Mouse (Mus musculus) retina, postnatal 1 day (tissue): ENCODE measurements around the gene Vpreb3.

Source experiments
- DNase-seq: peaks from one replicate; pipeline ENCODE4 v3.0.0-alpha.2; 2012

Gene Vpreb3

DNA sequence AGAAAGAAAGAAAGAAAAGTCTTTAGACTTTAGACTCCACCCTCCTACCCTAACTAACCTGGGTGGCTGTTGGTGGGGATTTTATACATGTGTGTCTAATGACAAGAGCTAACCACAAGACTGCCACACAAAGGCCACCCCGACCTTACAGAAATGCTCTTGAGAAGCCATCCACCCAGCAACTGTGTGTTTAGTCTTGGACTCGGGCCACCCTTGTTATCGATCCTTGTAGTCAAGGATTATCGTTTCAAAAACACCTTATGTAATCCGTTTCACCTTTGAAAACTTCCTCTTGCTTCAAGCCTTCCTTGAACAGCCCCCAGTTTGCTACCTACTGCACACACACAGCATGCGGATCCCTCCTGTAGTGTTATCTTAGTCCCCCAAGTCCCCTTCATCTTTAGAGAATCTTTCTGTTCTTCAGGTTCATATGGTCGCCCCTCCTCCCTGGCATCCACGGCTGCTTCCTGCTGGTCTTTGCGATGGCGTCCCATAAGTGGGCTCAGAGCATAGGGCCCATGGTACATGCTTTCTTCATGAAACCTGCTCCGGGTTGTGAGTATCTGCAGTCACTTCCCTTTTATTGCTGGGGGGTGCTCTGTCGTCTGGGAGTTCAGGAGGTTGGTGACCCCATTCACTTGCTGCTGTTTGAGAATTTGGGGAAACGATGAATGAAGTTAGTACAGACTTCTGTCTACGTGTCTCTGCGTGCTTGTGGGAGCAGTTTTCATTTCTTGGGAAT is at the start of gene Vpreb3:
Vpreb3 (plus strand) TSS at position 322 of the 742 bp plus-strand sequence.
- DNase-seq, result no peak

DNA sequence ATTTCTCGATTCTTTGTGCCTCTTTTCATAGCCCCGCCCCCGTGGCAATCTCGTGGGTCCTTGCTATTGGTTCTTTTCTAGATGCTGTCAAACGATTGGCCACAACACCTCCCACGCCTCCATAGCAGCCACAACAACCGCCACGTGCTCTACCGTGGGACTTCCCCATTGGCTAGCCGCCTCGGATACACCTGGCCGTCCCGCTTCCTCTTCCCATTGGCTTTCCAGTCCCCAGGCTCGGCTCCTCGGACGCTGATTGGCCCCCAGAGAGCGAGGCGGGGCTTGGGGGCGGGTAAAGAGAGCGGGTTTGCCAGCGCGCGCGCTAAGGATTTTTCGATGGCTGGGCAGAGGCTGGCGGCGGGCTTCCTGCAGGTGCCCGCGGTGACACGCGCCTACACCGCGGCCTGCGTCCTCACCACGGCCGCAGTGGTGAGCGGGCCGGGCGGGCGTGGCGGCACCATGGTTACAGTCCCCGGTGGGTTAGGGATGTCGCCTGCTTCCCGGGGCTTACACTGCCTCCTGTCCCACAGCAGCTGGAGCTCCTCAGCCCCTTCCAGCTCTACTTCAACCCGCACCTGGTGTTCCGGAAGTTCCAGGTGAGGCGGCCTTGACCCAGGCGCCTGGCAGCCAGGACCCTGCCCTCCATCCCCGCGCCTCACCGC is 49.6 kb upstream of the Vpreb3 start, which contains the start of gene Derl3:
Derl3 (plus strand) TSS at position 325 of the 662 bp plus-strand sequence.
- peak; percentile 99 for DNase-seq

DNA sequence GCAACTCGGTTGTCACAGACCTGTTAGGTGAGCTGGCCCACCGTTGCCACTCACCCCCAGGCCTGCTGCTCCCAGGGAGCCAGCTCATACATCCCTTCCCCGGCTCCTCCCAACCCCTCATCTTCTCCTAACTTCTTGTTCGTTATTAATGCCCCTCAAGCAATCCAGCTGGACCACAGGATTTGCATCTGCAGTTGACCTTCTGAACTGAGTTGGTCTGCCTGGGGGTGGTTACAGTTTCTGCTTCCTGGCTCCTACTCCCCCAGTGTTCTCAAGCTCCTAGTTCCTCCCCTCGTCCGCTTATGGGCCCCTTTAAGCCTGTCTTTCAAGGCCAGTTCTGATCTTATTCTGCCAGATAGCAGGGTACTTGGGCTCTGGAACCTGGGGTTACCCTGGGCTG is 48.3 kb upstream of the Vpreb3 start:
- DNase-seq, result no peak

DNA sequence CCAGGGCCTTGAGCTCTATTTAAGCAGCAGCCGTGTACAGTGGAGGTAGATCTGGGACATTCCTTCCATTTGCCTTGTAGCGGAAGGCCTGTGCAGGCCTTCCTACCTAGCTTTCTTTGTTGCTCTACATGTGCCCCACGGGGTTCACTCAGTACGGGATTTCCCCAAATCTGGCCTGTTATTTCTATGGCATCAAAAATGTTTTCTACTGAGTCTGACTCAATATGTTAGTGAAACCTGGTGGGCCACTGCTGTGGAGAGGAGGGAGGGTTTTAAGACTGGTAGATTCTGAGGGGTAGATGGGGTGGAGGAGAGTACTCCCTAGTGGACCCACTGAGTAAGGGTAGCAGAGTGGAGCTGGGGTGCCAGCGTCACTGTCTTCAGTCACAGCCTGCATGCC is 47.1 kb upstream of the Vpreb3 start:
- no peak for DNase-seq

DNA sequence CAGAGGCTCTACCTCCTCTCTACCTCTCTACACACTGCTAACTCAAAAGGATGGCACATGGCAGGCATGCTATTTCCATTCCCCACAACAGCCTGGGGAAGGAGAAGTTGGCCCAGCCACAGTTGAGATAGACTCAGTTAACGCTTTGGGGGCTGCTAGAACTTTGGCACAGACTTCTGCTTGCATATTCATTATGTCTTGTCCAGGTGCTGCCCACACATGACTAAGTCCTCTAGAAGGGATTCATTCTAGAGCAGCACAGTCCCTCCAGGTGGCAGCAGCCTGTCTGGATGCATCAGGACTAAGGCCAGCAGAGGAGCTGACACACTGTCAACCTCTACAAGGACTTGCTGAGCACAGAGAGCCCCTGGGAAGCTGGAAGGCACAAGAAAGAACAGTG is 46.6 kb upstream of the Vpreb3 start:
- DNase-seq, result no peak

DNA sequence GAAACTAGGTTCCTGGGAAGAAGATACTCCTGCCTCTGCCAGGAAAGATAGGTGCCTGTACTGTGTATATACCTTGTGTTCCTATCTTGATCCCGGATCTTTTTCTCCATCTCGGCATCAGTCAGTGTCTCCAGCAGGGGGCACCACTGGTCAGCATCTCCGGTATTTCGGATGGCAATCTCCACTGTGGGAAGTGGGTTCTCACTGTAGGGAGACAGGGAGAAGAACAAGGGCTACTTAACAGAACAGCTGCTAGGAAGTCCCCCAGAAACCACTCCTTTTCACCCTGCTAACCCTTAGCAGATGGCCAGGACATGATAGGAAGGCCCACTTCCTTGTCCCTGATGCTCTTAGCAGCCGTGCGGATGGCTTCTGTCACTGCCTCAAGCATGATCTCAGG is 45.5 kb upstream of the Vpreb3 start:
- DNase-seq, result peak; percentile 81

DNA sequence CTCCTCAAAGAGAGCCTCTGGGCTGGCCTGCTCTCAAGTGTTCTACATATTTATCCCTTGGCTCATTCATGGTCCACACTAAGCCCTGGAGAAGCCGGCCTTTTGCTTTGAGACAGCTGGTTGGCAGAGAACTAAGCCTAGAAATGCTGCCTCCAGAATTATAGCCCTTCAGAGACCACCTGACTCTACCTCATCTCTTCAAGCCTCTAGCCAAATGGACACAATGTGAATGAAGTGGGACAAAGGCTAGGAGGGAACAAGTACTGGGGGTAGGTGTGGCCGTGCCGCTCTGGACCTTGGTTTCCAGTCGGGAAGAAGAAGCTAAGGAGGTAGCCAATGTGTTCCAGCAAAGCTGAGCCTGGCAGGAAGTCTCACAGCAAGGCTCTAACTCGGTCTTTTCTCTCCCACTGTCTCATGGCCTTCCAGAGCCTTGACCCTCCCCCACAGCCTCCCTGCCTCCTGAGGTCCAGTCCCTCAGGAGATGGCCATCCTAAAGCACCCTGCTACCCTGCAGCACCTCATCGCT is 44.8 kb upstream of the Vpreb3 start:
- no peak for DNase-seq

DNA sequence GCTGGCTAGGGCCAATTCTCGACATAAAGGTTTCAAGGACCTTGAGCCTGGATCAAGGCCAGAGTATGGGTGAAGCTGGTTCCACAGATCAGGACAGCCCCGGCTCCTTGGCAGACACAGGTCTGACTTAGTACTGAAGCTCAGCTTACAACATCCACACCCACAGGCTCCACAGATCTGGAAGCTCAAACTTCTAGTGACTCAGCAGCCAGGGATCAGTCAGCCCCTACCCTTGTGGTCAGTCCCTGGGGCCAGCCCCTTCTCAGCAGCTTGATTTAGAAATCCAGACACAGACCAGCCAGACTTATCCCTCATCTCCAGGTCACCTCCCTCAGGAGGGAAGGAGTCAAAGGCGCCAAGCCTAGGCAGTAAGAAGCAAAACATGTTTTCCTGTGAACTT is 44.0 kb upstream of the Vpreb3 start:
- DNase-seq, result no peak

DNA sequence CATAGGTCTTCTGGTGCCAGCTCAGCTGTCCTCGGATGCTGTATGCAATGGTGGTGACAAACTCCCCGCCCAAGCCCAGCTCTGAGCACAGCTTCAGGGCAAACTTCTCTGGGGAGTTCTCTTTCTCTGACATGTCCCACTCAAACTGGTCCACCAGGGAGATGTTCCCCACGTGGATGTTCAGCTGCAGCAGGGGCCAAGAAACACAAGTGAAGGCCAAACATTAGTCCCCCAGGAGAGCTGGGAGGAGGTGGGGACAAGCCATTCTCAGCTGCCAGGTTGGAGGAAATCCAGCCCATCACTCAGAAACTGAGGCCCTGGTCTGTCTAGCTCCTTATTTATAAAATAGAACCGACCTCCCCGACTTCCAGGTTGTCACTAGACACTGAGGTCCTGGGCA is 38.5 kb upstream of the Vpreb3 start:
- DNase-seq, result no peak

DNA sequence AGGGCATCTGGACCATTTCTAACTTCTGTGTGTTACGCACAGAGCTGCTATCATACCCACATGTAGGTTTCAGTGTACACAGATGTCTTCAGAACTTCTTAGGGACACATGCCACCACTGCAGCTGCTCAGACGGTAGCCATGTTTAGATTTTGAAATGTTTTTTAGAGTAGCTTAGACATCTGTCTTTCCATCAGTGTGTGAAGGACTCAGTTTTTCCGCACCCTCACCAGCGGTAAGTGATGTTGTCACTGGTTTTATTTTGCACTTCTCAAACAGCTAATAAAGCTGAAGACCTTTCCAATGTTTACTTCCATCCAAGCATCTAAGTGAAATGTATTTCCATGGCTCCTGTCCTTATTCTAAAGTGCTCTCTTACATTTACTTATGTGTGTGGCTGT is 36.0 kb upstream of the Vpreb3 start:
- no peak for DNase-seq

DNA sequence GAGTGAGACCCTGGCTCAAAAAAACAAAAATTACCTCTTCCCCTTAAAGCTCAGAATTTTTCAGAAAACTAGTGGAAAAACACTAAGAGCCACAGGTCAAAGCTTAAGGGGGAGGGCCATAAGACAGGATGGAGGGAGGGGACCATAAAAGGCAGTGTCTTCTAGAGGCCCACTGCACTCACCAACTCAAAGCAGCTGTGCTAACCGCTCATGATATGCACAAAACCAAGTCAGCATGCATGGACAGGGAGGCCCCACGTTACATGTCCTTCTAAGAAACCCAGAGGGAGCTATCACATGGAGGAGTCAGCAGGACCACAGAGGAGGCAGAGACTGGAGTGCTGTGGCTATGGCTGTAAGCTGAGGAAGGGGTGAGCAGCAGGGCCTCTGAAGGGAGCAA is 32.2 kb upstream of the Vpreb3 start:
- no peak for DNase-seq

DNA sequence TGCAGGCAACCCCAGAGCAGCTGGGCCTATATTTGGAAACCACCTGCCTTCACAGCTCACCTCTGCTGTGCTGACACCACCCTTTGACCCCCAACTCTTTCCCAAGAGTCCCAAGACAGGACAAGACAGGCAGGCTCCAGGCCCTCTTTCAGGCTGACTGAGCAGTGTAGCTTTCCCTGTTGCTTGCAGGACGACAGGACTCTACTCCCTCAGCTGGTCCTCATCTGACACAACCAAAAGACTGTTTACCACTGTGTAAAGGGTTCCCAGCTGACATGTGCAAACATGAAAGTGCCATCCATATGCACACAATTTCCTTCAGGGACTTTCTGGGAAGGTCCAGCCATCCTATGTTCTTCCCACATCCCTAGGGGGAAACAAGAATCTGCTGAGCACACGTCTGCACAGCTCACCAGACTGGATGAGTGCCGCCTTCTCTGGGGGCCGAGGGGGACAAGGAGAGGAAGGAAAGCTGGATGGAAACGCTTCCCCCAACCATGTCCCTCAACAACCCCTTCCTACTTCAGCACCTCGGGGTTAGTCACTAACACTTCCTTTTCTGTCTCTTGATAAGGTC is 29.8 kb upstream of the Vpreb3 start:
- DNase-seq, result no peak

DNA sequence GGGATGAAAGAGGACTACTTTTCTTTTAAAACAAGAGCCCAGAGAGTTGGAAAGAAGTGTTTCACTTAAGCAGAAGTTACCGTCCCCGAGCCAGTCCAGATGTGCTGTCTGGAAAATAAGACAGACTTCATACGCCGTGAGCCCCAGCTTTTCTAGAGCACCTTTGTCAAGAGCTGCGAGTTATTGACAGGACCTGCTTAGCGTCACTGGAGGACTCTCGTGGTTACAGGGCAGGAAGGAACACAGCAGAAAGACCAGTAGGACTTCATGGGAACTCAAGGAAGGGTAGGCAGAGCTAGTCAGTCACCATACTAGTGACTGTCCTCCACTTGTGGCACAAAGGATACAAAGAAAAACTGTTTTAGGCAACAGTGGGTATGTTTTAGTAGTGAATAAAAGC is 27.3 kb upstream of the Vpreb3 start:
- no peak for DNase-seq

DNA sequence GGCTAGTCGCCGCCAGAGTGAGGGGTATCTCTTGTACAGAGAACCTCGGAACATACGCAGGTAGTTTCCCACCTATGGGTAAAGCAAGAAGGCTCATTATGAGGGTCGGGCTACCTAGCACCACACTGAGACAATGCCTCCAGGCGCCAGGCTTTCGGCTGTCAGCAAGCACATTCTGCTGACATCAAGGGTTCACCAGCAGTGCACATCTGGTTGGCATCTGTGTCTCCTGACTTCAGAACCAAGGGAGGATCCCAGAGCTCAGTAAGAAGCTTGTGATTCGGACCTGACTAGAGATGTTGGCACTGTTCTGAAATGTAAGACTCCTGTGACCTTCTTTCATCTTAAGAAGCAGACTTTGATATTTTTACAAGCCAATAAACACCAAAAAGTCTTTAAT is 26.0 kb upstream of the Vpreb3 start:
- no peak for DNase-seq

DNA sequence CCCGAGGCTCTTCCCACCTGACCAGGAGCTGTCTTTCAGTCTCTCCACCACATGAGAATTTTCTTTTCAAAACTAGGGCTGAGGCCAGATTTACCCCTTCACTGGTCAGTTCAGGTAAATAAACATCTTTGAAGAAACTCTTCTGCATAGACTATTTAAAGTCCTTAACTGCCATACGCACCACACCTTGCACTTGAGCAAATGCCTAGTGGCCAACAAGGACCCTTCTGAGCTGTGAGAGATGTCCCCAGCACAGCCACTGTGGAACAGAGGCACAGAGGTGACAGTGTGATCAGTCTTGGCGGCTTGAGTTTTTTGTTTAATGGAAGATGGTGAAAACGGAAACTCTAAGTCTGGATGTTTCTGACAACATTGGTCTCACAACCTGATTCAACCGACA is 23.8 kb upstream of the Vpreb3 start:
- no peak for DNase-seq

DNA sequence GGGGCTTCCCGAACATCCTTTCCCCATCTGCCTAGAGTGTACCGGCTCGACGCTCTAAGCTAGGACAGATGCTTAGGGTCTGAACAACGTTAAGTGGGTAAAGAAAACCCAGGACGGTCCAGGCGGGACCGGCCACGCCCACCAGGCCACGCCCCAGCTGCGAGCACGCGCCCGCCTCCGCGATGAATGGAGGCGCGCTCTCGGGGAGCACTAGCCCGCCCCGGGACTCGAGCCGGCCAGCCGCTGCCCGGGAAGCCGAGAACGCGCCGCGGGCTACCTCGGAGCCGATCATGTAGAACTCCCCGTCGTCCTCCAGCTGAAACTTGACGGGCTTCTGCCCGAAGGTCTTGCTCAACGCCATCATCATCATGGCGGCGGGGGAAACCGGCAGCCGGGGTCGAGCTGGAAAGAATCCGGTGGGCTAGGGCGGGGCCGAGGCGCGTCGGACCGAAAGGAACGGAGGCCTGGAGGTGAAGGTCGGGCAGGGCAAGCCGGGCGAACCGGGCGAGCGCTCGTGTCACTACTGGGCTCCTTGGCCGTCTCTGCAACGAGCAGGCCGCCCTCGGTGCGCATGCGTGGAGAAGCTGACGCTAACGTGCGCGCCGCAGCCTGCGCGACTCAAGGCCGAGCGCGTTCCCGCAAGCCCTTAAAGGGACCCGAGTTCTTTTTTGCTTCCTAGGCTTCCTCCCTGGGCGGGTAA is 21.7 kb upstream of the Vpreb3 start, which contains the start of gene Smarcb1:
Smarcb1 (minus strand) TSS at position 592 of the 700 bp plus-strand sequence.
- DNase-seq, result peak; percentile 97

DNA sequence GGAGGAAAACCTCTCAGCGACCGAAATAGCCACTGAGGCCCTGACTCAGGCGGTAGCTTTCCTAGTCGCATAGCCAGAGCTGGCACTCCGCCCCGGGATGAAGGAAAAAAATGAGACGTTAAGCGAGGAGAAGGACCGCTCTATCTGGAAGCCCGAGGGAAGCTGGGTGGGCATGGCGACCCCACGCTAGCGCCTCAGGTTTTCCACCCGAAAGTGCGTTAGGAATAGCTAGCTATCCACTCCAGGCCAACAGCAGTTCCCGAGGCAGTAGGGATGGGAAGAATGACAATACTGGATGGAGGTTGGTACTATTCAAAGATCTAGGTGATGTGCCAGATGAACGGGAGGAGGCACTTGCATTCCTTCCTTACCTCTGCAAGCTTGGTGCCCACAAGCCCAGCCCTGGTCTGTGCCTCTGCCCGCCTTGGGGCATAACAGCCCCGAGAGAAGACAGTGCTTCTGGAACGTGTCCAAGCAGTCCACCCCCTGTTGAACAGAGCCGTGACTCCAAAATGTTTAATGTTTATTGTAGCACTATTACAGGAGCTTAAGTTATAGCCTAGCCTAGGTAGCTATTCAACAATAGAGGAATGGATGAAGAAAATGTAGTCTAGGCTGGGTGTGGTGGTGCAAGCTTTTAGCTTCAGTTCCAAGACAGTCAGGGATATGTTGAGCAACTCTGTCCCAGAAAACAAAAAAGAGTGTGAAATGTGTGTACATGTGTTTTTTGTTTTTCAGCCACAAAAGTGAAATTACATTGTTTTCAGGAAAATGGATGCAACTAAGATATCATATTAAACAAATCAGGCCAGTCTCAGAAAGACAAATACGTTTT is 20.9 kb upstream of the Vpreb3 start:
- no peak for DNase-seq

DNA sequence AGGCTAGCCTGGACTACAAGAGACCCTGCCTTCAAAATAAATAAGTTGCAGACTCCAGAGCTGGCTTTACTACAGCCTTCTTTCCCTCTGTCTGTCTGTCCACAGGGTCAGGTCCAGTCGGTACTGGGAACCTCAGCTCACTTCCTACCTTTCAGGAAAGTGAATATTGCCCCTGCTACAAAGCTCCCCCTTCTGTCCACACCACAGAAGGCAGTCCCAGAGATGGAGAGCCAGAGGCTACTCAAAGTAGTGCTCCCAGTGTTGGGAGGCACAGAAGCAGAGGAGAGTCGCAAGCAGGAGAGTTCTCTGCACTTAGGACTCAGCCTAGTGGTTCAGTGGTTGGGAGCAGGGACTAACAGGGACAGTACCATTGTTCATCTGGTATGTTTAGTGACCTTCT is 18.5 kb upstream of the Vpreb3 start:
- DNase-seq, result no peak

DNA sequence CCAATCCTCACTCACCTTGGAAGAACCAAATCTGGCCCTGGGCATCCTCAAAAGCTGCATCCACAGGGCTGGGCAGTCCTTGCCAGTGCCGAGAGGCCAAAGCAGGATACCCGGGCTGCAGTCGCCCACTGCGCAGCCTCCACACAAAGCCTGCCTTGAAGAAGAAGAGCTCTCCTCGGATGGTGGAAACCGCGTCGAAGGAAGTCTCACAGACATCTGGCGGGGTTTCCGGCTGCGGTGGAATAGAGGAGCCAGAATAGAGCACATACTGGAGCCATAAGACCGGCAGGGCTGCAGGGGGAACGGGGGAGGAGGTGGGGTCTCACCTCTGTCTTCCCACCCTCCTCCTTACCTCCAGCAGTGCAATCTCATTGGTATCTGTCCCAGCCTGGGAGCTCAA is 16.5 kb upstream of the Vpreb3 start:
- DNase-seq, result no peak

DNA sequence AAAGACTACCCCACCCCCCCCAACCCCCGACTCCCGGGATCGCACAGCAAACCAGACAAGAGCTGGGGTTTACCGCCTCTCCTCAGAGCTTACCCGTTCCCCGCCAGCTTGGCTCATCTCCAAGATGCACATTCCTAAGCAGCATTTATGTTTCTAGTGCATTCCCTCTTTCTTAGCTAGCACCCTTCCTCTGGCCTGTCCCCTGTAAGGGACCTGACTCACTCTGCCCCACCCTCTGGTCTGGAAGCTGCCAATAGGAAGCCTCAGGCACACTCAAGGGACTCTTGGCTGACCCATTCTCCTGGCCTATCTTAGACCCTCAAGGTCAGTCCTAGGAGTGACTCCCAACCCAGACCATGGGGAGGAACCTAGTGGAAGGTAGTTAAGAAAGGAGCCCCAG is 12.6 kb upstream of the Vpreb3 start:
- peak; percentile 45 for DNase-seq

DNA sequence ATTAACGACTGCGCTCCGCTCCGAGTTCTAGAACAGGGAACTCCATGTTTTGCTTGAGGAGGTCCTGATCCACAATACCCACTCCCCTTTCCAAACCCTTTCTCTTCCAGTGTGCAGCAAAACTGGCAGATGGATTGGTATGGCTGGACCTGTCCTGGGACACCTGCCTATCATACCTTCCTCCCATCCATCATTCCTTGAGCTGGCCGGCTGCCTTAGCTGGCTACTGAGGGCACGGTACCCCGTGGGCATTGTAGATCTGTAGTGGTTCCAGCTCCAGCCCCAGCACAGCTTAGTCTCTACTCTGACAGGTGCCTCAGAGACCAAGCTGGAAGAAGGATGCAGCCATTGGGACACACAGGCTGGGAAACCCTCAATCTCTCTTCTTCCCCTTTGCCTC is 11.5 kb upstream of the Vpreb3 start:
- no peak for DNase-seq

DNA sequence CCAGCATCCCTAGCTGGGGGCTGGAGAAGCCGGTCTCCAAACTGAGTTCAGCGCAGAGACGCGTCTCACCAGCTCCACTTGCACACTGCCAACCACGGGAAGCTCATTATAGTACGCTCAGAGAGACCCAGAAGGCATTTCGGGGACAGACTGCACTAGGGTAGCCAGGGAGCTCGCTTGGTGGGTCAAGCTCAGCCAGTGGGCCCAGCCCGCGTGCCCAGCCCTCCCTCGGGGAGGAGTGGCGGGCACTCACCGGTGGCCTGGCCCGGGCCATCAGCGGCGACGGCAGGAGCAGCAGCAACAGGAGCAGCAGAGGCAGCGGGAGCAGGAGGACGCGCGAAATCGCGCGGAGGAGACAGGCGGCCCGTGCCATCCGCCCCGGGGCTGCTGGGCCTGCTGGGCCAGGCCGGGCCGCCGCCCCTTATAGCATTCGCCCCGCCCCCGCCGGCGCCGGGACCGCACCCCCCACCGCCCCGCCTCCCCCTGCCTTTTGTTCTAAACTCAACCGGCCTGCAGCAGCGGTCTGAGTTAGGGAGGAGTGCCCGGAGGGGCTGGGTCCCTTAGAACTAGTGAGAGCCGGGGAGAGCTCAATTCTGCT is 10.7 kb upstream of the Vpreb3 start:
- peak; percentile 72 for DNase-seq
